Mouse (Mus musculus) C2C12 (cell line): Measurements from ENCODE around the gene Nipal4. TPM values are rescaled to one million over a fixed set of nuclear protein-coding genes. Genes with fewer than 3 reads are reported as not detected.

Experiments
- H3K27me3 ChIP-seq: one replicate; pipeline ENCODE4 v1.6.1; 2011; ENCODE audit not compliant: control insufficient read depth, insufficient read depth, insufficient read length
- H3K36me3 ChIP-seq: one replicate; pipeline ENCODE4 v1.6.1; 2011; ENCODE audit not compliant: control insufficient read depth, insufficient read depth
- H3K4me3 ChIP-seq: one replicate; pipeline ENCODE4 v1.5.1; 2011; ENCODE audit warnings: mild to moderate bottlenecking, control low read depth; ENCODE audit not compliant: poor library complexity, insufficient read depth, severe bottlenecking
- H3K79me2 ChIP-seq: one replicate; pipeline ENCODE4 v1.6.1; 2011; ENCODE audit not compliant: control insufficient read depth, insufficient read depth
- H3K79me3 ChIP-seq: one replicate; pipeline ENCODE4 v1.6.1; 2011; ENCODE audit warnings: low read depth, control low read depth
- H3ac ChIP-seq: one replicate; pipeline ENCODE3; 2011; ENCODE audit warnings: low read depth; ENCODE audit not compliant: control insufficient read depth, insufficient read length
- CEBPB ChIP-seq: IDR thresholded peaks from one replicate; pipeline ENCODE4 v1.6.1; 2011; ENCODE audit warnings: low read depth, mild to moderate bottlenecking, control low read depth, moderate library complexity
- CTCF ChIP-seq: IDR thresholded peaks from one replicate; pipeline ENCODE4 v1.5.1; 2011; ENCODE audit not compliant: control insufficient read depth, insufficient read depth, insufficient read length
- FOSL1 ChIP-seq: IDR thresholded peaks from one replicate; pipeline ENCODE4 v1.8.0; 2011; ENCODE audit warnings: mild to moderate bottlenecking, low read length; ENCODE audit not compliant: poor library complexity, insufficient read depth, severe bottlenecking
- MAX ChIP-seq: IDR thresholded peaks from one replicate; pipeline ENCODE4 v1.6.1; 2011; ENCODE audit warnings: mild to moderate bottlenecking, control low read depth
- MYOD1 ChIP-seq: IDR thresholded peaks from one replicate; pipeline ENCODE4 v1.6.1; 2011; ENCODE audit warnings: low read depth; ENCODE audit not compliant: control insufficient read depth, insufficient read length
- MYOG ChIP-seq: IDR thresholded peaks from one replicate; pipeline ENCODE4 v1.6.1; 2011; ENCODE audit not compliant: control insufficient read depth, insufficient read length; ENCODE audit errors: extremely low read depth
- USF1 ChIP-seq: IDR thresholded peaks from one replicate; pipeline ENCODE4 v1.6.1; 2011; ENCODE audit warnings: low read depth, mild to moderate bottlenecking, control low read depth, moderate library complexity
- microRNA-seq: library from miRNA; unstranded; fragments of <30 nt; microRNA quantifications from one replicate; pipeline ENCODE4, GENCODE M21; 2019; ENCODE audit warnings: borderline microRNAs expressed
- polyA plus RNA-seq: library from polyadenylated mRNA; unstranded; fragments of >200 nt; fragmentation: generic; extraction: Trizol; gene quantifications from one replicate; pipeline ENCODE4 v1.2.1, GENCODE M21; 2012; ENCODE audit warnings: missing spikeins

The Nipal4 gene
- polyA plus RNA-seq, 1 experiment, result 0.08 TPM

GRCm38 (mm10) chr11:46109206-46109605 is 57.1 kb downstream of the Nipal4 start:
- H3ac ChIP-seq, result no peak overlapping the region
- no peaks in the 10 kb centered on the region for H3K79me2 ChIP-seq
- no peak overlapping the region for H3K4me3 ChIP-seq
- TF ChIP-seq CEBPB (no peak), FOSL1 (no peak), CTCF (no peak), MAX (no peak), MYOD1 (no peak), USF1 (no peak), MYOG (no peak)
- H3K36me3 ChIP-seq, result peaks cover 11% of the 10 kb centered on the region
- no peaks in the 10 kb centered on the region for H3K79me3 ChIP-seq
- H3K27me3 ChIP-seq, result no peaks in the 10 kb centered on the region

- Histone ChIP-seq H3ac (no peak overlapping the region), H3K79me2 (no peaks in the 10 kb centered on the region), H3K36me3 (no peaks in the 10 kb centered on the region), H3K79me3 (no peaks in the 10 kb centered on the region), H3K27me3 (no peaks in the 10 kb centered on the region), H3K4me3 (no peak overlapping the region)
- TF ChIP-seq FOSL1 (no peak), MYOD1 (no peak), USF1 (no peak), CEBPB (no peak), CTCF (no peak), MYOG (no peak), MAX (no peak)
Observed at GRCm38 (mm10) chr11:46107046-46107445, 59.3 kb downstream of the Nipal4 start.

GRCm38 (mm10) chr11:46102107-46102506 is 64.2 kb downstream of the Nipal4 start:
- TF ChIP-seq FOSL1 (no peak), CTCF (no peak), MYOD1 (no peak), MAX (no peak), MYOG (no peak), CEBPB (no peak), USF1 (no peak)
- peaks cover 5% of the 10 kb centered on the region for H3K36me3 ChIP-seq
- H3K79me3 ChIP-seq, result no peaks in the 10 kb centered on the region
- H3K79me2 ChIP-seq, result no peaks in the 10 kb centered on the region
- H3K27me3 ChIP-seq, result no peaks in the 10 kb centered on the region
- H3ac ChIP-seq, result no peak overlapping the region
- no peak overlapping the region for H3K4me3 ChIP-seq

Small RNAs within 50 kb of the gene (microRNA-seq; reads per million reads assigned to microRNA genes)
- not detected for gene Mir7239
- gene Mir8100, result not detected

Other genes starting within 250 kb of the Nipal4 start
- 9.7 TPM for gene Lsm11, start 221.6 kb downstream of the Nipal4 start, polyA plus RNA-seq
- 28.5 TPM for gene Thg1l, start 211.0 kb downstream of the Nipal4 start, polyA plus RNA-seq
- gene Sox30, start 186.2 kb downstream of the Nipal4 start, polyA plus RNA-seq, result 0.01 TPM
- gene Gm12166, start 114.2 kb downstream of the Nipal4 start, polyA plus RNA-seq, result 4.0 TPM
- gene Adam19, start 110.5 kb downstream of the Nipal4 start, polyA plus RNA-seq, result 14.0 TPM
- 0.09 TPM for gene Fndc9, start 69.0 kb upstream of the Nipal4 start, polyA plus RNA-seq
- gene Cyfip2, start 146.4 kb upstream of the Nipal4 start, polyA plus RNA-seq, result 0.77 TPM
- 0.05 TPM for gene Itk, start 223.0 kb upstream of the Nipal4 start, polyA plus RNA-seq
- gene Fam71b, start 230.1 kb upstream of the Nipal4 start, polyA plus RNA-seq, result 0.20 TPM